Mouse (Mus musculus): ENCODE measurements around the gene Dhx32. TPM values are rescaled to one million over a fixed set of nuclear protein-coding genes. Genes with fewer than 3 reads are reported as not detected.
"Not testable (repeated sequence)": the region's sequence is repeated elsewhere in the genome, so short reads cannot be mapped to it uniquely, and the experiment has no call there.

Gene Dhx32
- total and polyA plus RNA-seq, 3 experiments, result 25.6 to 27.1 TPM; not detected in 1

GRCm38 (mm10) chr7:133685644-133686043 is 96.9 kb downstream of the Dhx32 start:
- not testable (repeated sequence) for H3K79me2 ChIP-seq (ENCODE audit: control insufficient read depth, insufficient read depth, low read length, poor library complexity); H3K27ac ChIP-seq (ENCODE audit: control insufficient read depth, low read depth, low read length); H3K9me3 ChIP-seq (replicated peaks; ENCODE audit: insufficient read depth, low read length); H3K9ac ChIP-seq (ENCODE audit: control insufficient read depth, low read depth, low read length, poor library complexity, severe bottlenecking); H3K36me3 ChIP-seq (ENCODE audit: control insufficient read depth in 1 of 2, insufficient read depth in 2 of 2, low read length in 2 of 2); H3K4me3 ChIP-seq (ENCODE audit: control insufficient read depth in 1 of 2, insufficient read depth in 1 of 2, low read depth in 2 of 2, low read length in 2 of 2); H3K27me3 ChIP-seq (ENCODE audit: control insufficient read depth in 1 of 2, insufficient read depth in 2 of 2, low read length in 2 of 2); H3K4me1 ChIP-seq (ENCODE audit: control insufficient read depth in 1 of 2, insufficient read depth in 2 of 2, low read length in 2 of 2); DNase-seq (ENCODE audit: low read depth, low spot score)
- 0 out of 2 replicates have a peak, but pooled peaks have one; percentile 22 for TF ChIP-seq POLR2AphosphoS5 (IDR thresholded peaks at IDR 0.05; ENCODE audit: borderline replicate concordance, low read depth, low read length)

GRCm38 (mm10) chr7:133684701-133685100 is 97.8 kb downstream of the Dhx32 start:
- Histone ChIP-seq H3K9ac (ENCODE audit: control insufficient read depth, low read depth, low read length, poor library complexity, severe bottlenecking) (no peak overlapping the region), H3K9me3 (replicated peaks; ENCODE audit: insufficient read depth, low read length) (no peaks in the 10 kb centered on the region), H3K27ac (ENCODE audit: control insufficient read depth, low read depth, low read length) (no peak overlapping the region), H3K4me3 (ENCODE audit: control insufficient read depth in 1 of 2, insufficient read depth in 1 of 2, low read depth in 2 of 2, low read length in 2 of 2) (no peak overlapping the region), H3K4me1 (ENCODE audit: control insufficient read depth in 1 of 2, insufficient read depth in 2 of 2, low read length in 2 of 2) (no peaks in the 10 kb centered on the region), H3K36me3 (ENCODE audit: control insufficient read depth in 1 of 2, insufficient read depth in 2 of 2, low read length in 2 of 2) (no peaks in the 10 kb centered on the region), H3K79me2 (ENCODE audit: control insufficient read depth, insufficient read depth, low read length, poor library complexity) (no peaks in the 10 kb centered on the region), H3K27me3 (ENCODE audit: control insufficient read depth in 1 of 2, insufficient read depth in 2 of 2, low read length in 2 of 2) (no peaks in the 10 kb centered on the region)
- TF ChIP-seq NELFE (IDR thresholded peaks at IDR 0.05; ENCODE audit: low read depth, low read length) (no peak), RAD21 (IDR thresholded peaks at IDR 0.05; ENCODE audit: low read depth, low read length) (no peak), TBP (IDR thresholded peaks at IDR 0.05; ENCODE audit: low read depth, low read length) (no peak), TCF12 (IDR thresholded peaks at IDR 0.05; ENCODE audit: low read depth, low read length) (no peak), MYB (IDR thresholded peaks at IDR 0.05; ENCODE audit: low read depth, low read length) (no peak), GATA1 (IDR thresholded peaks at IDR 0.05; ENCODE audit: low read depth, low read length) (no peak), CHD2 (IDR thresholded peaks at IDR 0.05; ENCODE audit: low read length) (no peak), ELF1 (IDR thresholded peaks at IDR 0.05; ENCODE audit: low read depth, low read length) (no peak), CHD1 (IDR thresholded peaks at IDR 0.05; ENCODE audit: low read depth, low read length) (no peak), SMC3 (IDR thresholded peaks at IDR 0.05; ENCODE audit: low read depth, low read length) (no peak), NRF1 (IDR thresholded peaks at IDR 0.05; ENCODE audit: insufficient read depth, low read depth, low read length, poor library complexity, severe bottlenecking) (no peak), POLR2AphosphoS2 (IDR thresholded peaks at IDR 0.05; ENCODE audit: low read length) (no peak), MXI1 (IDR thresholded peaks at IDR 0.05; ENCODE audit: low read depth, low read length) (no peak), ZNF384 (IDR thresholded peaks at IDR 0.05; ENCODE audit: low read depth, low read length) (no peak), ETS1 (IDR thresholded peaks at IDR 0.05; ENCODE audit: low read depth, low read length) (no peak), USF2 (IDR thresholded peaks at IDR 0.05; ENCODE audit: borderline replicate concordance in 1 of 2, insufficient read depth in 1 of 2, low read depth in 1 of 2, low read length in 2 of 2) (no peak), CTCF (IDR thresholded peaks at IDR 0.05 in 2 of 3, conservative IDR thresholded peaks at IDR 0.05 in 1 of 3; ENCODE audit: control insufficient read depth in 1 of 3, insufficient read depth in 1 of 3, low read depth in 2 of 3, low read length in 3 of 3, poor library complexity in 1 of 3, severe bottlenecking in 1 of 3) (no peak), UBTF (IDR thresholded peaks at IDR 0.05; ENCODE audit: borderline replicate concordance, insufficient read depth, low read depth, low read length) (no peak)
- DNase-seq (ENCODE audit: low read depth, low spot score), result peak; percentile 41

Data from MEL (cell line).